Mouse (Mus musculus) right cerebral cortex, postnatal 36 days (tissue): ENCODE data around the gene Gm12216.
A peak's percentile ranks its signal among the peaks of the same experiment; 100 is the strongest.
"Not testable (repeated sequence)": the region's sequence is repeated elsewhere in the genome, so short reads cannot be mapped to it uniquely, and the experiment has no call there.

ENCODE experiments used
- DNase-seq, 2 experiments: peaks; one replicate each; pipeline ENCODE4 v3.0.0; 2022; ENCODE audit warnings: low spot score in 2 of 2, mixed read lengths in 1 of 2

Gene Gm12216

GRCm38 (mm10) chr11:53873909-53874704, 15.1 kb upstream of the Gm12216 start:
- not testable (repeated sequence) for DNase-seq

GRCm38 (mm10) chr11:53871786-53872507, 12.9 kb upstream of the Gm12216 start:
- DNase-seq: no peak

GRCm38 (mm10) chr11:53869172-53869571, 10.1 kb upstream of the Gm12216 start:
- no peak for DNase-seq

- not testable (repeated sequence) for DNase-seq
These were observed 9.3 kb upstream of the Gm12216 start for GRCm38 (mm10) chr11:53868323-53868722.

- not testable (repeated sequence) for DNase-seq
These were observed 5.8 kb upstream of the Gm12216 start for GRCm38 (mm10) chr11:53864724-53865310.

- DNase-seq: not testable (repeated sequence)
These were observed 1.9 kb upstream of the Gm12216 start for GRCm38 (mm10) chr11:53860944-53861343.

- no peak for DNase-seq
These were observed 847 bp downstream of the Gm12216 start for GRCm38 (mm10) chr11:53858058-53858760.

- no peak for DNase-seq
These were observed 5.4 kb downstream of the Gm12216 start for GRCm38 (mm10) chr11:53853665-53854064.

- no peak for DNase-seq
These were observed 7.3 kb downstream of the Gm12216 start for GRCm38 (mm10) chr11:53851795-53852194.

- peak; percentile 36 to 46 for DNase-seq
These were observed 9.3 kb downstream of the Gm12216 start for GRCm38 (mm10) chr11:53849588-53850320.

GRCm38 (mm10) chr11:53845680-53846079, 13.4 kb downstream of the Gm12216 start:
- DNase-seq: no peak

- peak; percentile 23 to 53 for DNase-seq
These were observed 15.9 kb downstream of the Gm12216 start for GRCm38 (mm10) chr11:53843106-53843505.

GRCm38 (mm10) chr11:53842161-53842581, 16.9 kb downstream of the Gm12216 start:
- peak; percentile 52 to 66 for DNase-seq

- peak in 1 of 2 experiments; percentile 25 for DNase-seq
These were observed 17.5 kb downstream of the Gm12216 start for GRCm38 (mm10) chr11:53841514-53841913.

- DNase-seq: no peak
These were observed 19.1 kb downstream of the Gm12216 start for GRCm38 (mm10) chr11:53839663-53840642.

- DNase-seq: no peak
These were observed 19.9 kb downstream of the Gm12216 start for GRCm38 (mm10) chr11:53839147-53839546.

- DNase-seq: no peak
These were observed 21.3 kb downstream of the Gm12216 start for GRCm38 (mm10) chr11:53837731-53838130.

GRCm38 (mm10) chr11:53835379-53836010, 23.6 kb downstream of the Gm12216 start:
- DNase-seq: no peak

- DNase-seq: no peak
These were observed 33.6 kb downstream of the Gm12216 start for GRCm38 (mm10) chr11:53825409-53825808.
